Mouse (Mus musculus) bone marrow macrophage, adult 2 months (primary cell): ENCODE results near the gene Mc3r.

ENCODE experiments used
- CTCF ChIP-seq: IDR thresholded peaks from 2 replicates; pipeline ENCODE4 v1.5.1; 2012; ENCODE audit warnings: low read depth, mild to moderate bottlenecking, low read length, moderate library complexity
- POLR2A ChIP-seq: IDR thresholded peaks from 2 replicates; pipeline ENCODE4 v1.6.1; 2012; ENCODE audit warnings: mild to moderate bottlenecking, low read depth, low read length, borderline replicate concordance

GRCm38 (mm10) chr2:172213480-172213879, 34.8 kb upstream of the Mc3r start:
- TF ChIP-seq CTCF (no peak), POLR2A (no peak)
